Mouse (Mus musculus) layer of hippocampus, adult 2 months (tissue): ENCODE data around the gene Lpar2. TPM values are rescaled to one million over a fixed set of nuclear protein-coding genes. Genes with fewer than 3 reads are reported as not detected.

Source experiments
- DNase-seq, 2 experiments: peaks; one replicate each; pipeline ENCODE4 v3.0.0; 2022; ENCODE audit warnings: low spot score in 2 of 2
- H3K27ac ChIP-seq: fragments of 200-600 bp; 2 replicates; pipeline ENCODE4 v1.8.1; 2022
- H3K4me3 ChIP-seq: fragments of 200-600 bp; 2 replicates; pipeline ENCODE4 v1.8.1; 2022; ENCODE audit warnings: mild to moderate bottlenecking
- CTCF ChIP-seq: fragments of 200-600 bp; conservative IDR thresholded peaks from 2 replicates; pipeline ENCODE4 v1.8.1; 2022; ENCODE audit warnings: antibody characterized with exemption, mild to moderate bottlenecking, moderate library complexity
- total RNA-seq, 2 experiments: library from RNA; stranded (reverse); gene quantifications; 2 replicates each; pipeline ENCODE4 v1.2.3; 2021

Lpar2 gene
- total RNA-seq, 2 experiments from 2014 or later = 0.47 to 0.64 TPM

- TF ChIP-seq CTCF = no peak
- Histone ChIP-seq H3K4me3 (no peak overlapping the region), H3K27ac (no peak overlapping the region)
- no peak for DNase-seq
These were observed 39.0 kb downstream of the Lpar2 start for GRCm38 (mm10) chr8:69861251-69861650.

GRCm38 (mm10) chr8:69863387-69864020 is 41.3 kb downstream of the Lpar2 start:
- Histone ChIP-seq H3K27ac (no peak overlapping the region), H3K4me3 (no peak overlapping the region)
- TF ChIP-seq CTCF = no peak
- no peak for DNase-seq

- no peak for TF ChIP-seq CTCF
- Histone ChIP-seq H3K4me3 (no peak overlapping the region), H3K27ac (no peak overlapping the region)
- DNase-seq = no peak
These were observed 42.0 kb downstream of the Lpar2 start for GRCm38 (mm10) chr8:69864180-69864579.

DNA sequence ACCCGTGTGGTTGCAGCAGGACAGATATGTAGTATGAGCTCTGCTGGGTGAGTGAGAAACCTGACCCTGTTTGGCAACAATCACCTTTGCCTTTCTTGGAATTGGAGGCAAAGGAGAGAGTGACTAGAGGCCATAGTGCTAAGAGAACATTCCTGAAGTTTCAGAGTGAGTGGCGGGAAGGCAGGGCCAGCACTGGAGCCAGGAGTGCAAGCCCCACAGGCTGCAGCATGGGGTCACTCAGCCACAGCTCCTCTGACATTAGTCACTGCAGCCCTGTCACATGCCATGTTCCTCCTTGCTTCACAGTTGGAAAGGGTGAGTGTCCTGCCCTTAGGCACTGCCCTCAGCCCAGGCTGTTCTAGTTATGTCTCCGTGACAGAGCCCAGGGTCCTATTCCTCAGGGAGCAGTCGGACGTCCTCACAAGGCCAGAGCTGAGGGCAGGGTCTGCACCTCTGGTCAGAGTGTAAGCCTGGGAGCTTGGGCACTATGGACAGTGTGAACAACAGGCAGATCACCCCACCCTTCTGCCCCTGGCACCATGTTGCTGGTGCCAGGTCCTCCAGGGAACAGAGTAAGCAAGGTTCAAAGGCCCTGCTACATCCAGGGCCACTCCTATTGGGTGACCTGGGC is 45.6 kb downstream of the Lpar2 start:
- H3K4me3 ChIP-seq = no peak overlapping the region
- DNase-seq = no peak
- TF ChIP-seq CTCF = no peak
- H3K27ac ChIP-seq = no peak overlapping the region

GRCm38 (mm10) chr8:69870003-69870765 is 48.0 kb downstream of the Lpar2 start:
- no peak for TF ChIP-seq CTCF
- Histone ChIP-seq H3K4me3 (no peak overlapping the region), H3K27ac (no peak overlapping the region)
- no peak for DNase-seq

DNA sequence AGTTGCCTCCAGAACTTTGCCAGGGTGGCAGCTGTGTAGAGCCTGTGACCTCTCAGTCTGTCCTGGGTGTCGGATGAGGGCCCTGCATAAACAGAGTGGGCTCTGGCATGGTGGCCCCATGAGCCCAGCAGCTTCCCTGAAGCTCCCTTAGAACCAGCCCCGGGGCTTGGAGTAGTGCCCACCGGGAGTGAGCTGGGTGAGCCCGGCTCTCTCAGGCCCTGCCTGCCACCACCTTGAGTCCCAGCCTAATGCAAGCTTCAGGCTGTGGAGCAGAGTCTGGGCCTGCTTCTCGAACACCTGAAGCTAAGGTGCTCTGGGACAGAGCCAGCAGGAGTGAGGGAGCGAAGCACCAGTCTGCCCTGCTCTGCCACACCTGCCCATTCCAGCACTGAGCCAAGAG is 48.7 kb downstream of the Lpar2 start:
- H3K27ac ChIP-seq = no peak overlapping the region
- no peak overlapping the region for H3K4me3 ChIP-seq
- no peak for DNase-seq
- TF ChIP-seq CTCF = no peak

DNA sequence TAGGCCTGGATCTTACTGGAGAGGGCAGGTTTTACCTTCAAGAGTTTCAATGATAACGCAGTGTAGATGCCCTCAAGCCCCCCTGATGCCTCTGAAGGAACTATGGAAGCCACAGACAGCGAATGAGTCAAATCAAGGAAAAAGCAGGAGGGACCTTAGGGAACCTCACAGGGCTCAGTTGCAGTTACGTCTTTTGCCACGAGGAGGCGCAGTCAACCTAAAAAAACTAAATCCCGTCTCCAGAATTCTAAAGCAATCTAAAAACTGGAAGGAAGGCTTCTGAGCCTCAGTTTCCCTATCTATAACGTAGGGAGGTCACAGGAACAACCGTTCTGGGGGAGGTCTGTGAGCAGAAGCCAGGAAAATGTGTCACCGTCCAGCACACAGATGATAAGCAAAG is 51.9 kb downstream of the Lpar2 start:
- Histone ChIP-seq H3K4me3 (no peak overlapping the region), H3K27ac (no peak overlapping the region)
- peak; percentile 55 to 70 for DNase-seq
- peak; percentile 95 for TF ChIP-seq CTCF

- H3K27ac ChIP-seq = no peak overlapping the region
- no peak for DNase-seq
- no peak for TF ChIP-seq CTCF
- no peak overlapping the region for H3K4me3 ChIP-seq
These were observed 52.4 kb downstream of the Lpar2 start for GRCm38 (mm10) chr8:69874654-69875053.

DNA sequence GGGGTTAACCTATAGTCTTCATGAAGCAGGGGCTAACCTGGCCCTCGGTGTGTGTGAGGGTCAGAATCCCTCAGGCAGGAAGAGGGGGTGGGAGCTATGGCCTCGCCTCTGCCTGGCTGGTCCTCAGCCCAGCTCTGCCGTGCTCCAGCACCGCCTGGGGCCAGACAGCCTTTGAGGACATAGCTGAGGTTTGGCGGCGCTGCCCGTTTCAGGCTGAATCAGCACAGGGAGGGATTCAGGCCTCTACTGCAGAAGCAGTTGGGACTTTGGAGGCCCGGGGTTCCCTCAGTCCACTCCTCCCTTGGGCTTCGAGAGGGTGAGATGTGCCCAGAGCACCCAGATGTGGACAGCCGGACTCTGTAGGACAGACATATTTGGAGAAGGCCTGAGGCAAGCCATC is 53.9 kb downstream of the Lpar2 start:
- Histone ChIP-seq H3K27ac (no peak overlapping the region), H3K4me3 (no peak overlapping the region)
- TF ChIP-seq CTCF = no peak
- DNase-seq = no peak

GRCm38 (mm10) chr8:69876967-69877366 is 54.7 kb downstream of the Lpar2 start:
- no peak overlapping the region for H3K4me3 ChIP-seq

GRCm38 (mm10) chr8:69877396-69877795 is 55.2 kb downstream of the Lpar2 start:
- DNase-seq = no peak
- no peak for TF ChIP-seq CTCF
- Histone ChIP-seq H3K4me3 (no peak overlapping the region), H3K27ac (no peak overlapping the region)

More at GRCm38 (mm10) chr8:69876967-69877366, 54.7 kb downstream of the Lpar2 start:
- no peak overlapping the region for H3K27ac ChIP-seq
- no peak for DNase-seq
- TF ChIP-seq CTCF = no peak

GRCm38 (mm10) chr8:69877992-69878391 is 55.8 kb downstream of the Lpar2 start:
- no peak for TF ChIP-seq CTCF
- no peak overlapping the region for H3K27ac ChIP-seq
- H3K4me3 ChIP-seq = no peak overlapping the region
- DNase-seq = no peak

DNA sequence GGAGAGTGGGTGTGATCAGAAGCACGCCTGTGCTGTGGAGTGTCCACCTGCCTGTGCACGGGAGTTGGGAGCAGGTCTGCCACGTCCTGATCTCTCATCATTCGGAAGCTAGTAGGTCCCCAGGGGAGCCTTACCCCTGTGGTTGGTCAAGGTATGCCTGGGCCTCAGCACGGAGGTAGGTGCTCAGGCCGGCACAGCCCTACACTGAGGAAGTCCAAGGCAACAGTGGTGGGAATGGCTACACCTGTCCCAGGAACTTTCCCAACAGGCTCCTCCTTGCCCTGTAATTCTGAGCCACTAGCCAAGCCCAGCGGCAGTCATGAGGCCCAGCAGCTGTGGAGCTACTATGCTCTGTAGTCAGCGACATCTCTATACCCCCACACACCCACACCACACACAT is 57.4 kb downstream of the Lpar2 start:
- TF ChIP-seq CTCF = no peak
- no peak overlapping the region for H3K4me3 ChIP-seq
- H3K27ac ChIP-seq = no peak overlapping the region
- DNase-seq = no peak

Other genes starting within 250 kb of the Lpar2 start
- gene Zfp868, start 196.9 kb upstream of the Lpar2 start, total RNA-seq = 10 to 100 TPM; 19.1 to 19.8 TPM
- gene Zfp964, start 167.9 kb upstream of the Lpar2 start, total RNA-seq = 1 to 10 TPM; 4.8 to 5.6 TPM
- gene Zfp869, start 111.7 kb upstream of the Lpar2 start, total RNA-seq = 10 to 100 TPM; 20.1 to 20.6 TPM
- gene Zfp963, start 72.5 kb upstream of the Lpar2 start, total RNA-seq = 1 to 10 TPM; 4.3 to 5.1 TPM
- 1 to 10 TPM; 2.8 to 3.5 TPM for gene Gm20422, start 47.5 kb upstream of the Lpar2 start, total RNA-seq
- 10 to 100 TPM; 40.3 to 41.3 TPM for gene Atp13a1, start 31.3 kb upstream of the Lpar2 start, total RNA-seq
- gene Zfp866, start 31.3 kb upstream of the Lpar2 start, total RNA-seq = 10 to 100 TPM; 28.2 to 28.5 TPM
- gene Gmip, start 13.8 kb upstream of the Lpar2 start, total RNA-seq = 10 to 100 TPM; 11.1 to 15.7 TPM
- gene Pbx4, start 10.1 kb downstream of the Lpar2 start, total RNA-seq = 10 to 100 TPM; 15.1 to 18.3 TPM
- under 1 TPM; 0.69 to 0.72 TPM for gene Cilp2, start 65.3 kb downstream of the Lpar2 start, total RNA-seq
- gene Tssk6, start 79.8 kb downstream of the Lpar2 start, total RNA-seq = under 1 TPM in 1 of 2 experiments, not detected in 1; 0.64 TPM
- 100 to 1,000 TPM; 154 to 157 TPM for gene Ndufa13, start 80.1 kb downstream of the Lpar2 start, total RNA-seq
- 10 to 100 TPM; 29.3 to 32.5 TPM for gene Yjefn3, start 80.3 kb downstream of the Lpar2 start, total RNA-seq
- gene Gatad2a, start 174.0 kb downstream of the Lpar2 start, total RNA-seq = 10 to 100 TPM; 29.7 to 32.4 TPM
- 10 to 100 TPM; 73.6 to 74.3 TPM for gene Mau2, start 220.3 kb downstream of the Lpar2 start, total RNA-seq
- gene Sugp1, start 220.4 kb downstream of the Lpar2 start, total RNA-seq = 10 to 100 TPM; 56.1 to 56.9 TPM